Mouse (Mus musculus): ENCODE data around the gene Capzb. TPM values are rescaled to one million over a fixed set of nuclear protein-coding genes. Genes with fewer than 3 reads are reported as not detected.

Capzb gene
- total RNA-seq, 2 experiments from 2014 or later, result 37.6 to 128 TPM

- ATAC-seq (replicated peaks; ENCODE audit: low FRiP score, poor library complexity, severe bottlenecking), result peak; percentile 55
Observed at GRCm38 (mm10) chr4:139289017-139289416, 96.3 kb downstream of the Capzb start.

GRCm38 (mm10) chr4:139291099-139291498 lies 98.4 kb downstream of the Capzb start:
- ATAC-seq (replicated peaks; ENCODE audit: low FRiP score, poor library complexity, severe bottlenecking), result no peak

DNA sequence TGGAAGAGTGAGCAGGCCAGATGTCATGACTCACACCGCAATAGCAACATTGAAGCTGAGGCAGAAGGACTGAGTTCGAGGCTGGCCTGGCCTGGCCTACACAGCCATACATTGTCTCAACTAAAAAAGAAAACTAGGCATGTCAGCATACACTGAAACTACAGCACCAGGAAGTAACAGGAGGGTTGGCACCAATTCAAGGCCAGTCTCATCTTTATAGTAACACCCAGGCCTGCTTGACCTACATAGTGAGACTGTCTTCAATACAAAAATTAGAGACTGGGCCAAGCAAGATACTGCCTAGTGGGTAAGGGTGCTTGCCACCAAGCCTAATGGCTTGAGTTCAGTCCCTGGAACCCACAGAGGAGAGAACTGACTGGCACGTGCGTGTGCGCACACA lies 99.3 kb downstream of the Capzb start:
- ATAC-seq (replicated peaks; ENCODE audit: low FRiP score, poor library complexity, severe bottlenecking), result no peak

GRCm38 (mm10) chr4:139297566-139297965 lies 104.9 kb downstream of the Capzb start:
- ATAC-seq (replicated peaks; ENCODE audit: low FRiP score, poor library complexity, severe bottlenecking), result no peak

GRCm38 (mm10) chr4:139298671-139299366 lies 106.1 kb downstream of the Capzb start:
- ATAC-seq (replicated peaks; ENCODE audit: low FRiP score, poor library complexity, severe bottlenecking), result no peak

GRCm38 (mm10) chr4:139301780-139302179 lies 109.1 kb downstream of the Capzb start:
- no peak for ATAC-seq (replicated peaks; ENCODE audit: low FRiP score, poor library complexity, severe bottlenecking)

DNA sequence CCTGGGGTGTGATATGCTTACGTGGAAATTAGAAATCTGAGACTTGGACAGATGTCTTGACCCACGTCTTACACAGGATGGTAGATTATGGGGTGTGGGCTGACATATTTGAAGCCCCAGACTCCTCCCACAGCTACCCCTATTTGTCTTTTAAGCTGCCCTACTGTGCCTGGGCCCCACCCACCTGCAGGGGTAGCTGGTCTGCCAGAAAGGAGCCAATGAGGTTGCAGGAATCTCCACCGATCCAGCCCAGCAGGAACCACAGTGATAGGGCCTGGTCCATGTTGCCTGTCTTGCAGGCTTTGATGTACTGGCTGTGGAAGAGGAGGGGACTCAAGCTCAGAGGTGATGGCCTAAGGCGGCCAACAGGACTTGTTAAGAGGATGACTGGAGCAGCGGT lies 109.5 kb downstream of the Capzb start:
- no peak for ATAC-seq (replicated peaks; ENCODE audit: low FRiP score, poor library complexity, severe bottlenecking)

GRCm38 (mm10) chr4:139305521-139305920 lies 112.8 kb downstream of the Capzb start:
- no peak for ATAC-seq (replicated peaks; ENCODE audit: low FRiP score, poor library complexity, severe bottlenecking)

DNA sequence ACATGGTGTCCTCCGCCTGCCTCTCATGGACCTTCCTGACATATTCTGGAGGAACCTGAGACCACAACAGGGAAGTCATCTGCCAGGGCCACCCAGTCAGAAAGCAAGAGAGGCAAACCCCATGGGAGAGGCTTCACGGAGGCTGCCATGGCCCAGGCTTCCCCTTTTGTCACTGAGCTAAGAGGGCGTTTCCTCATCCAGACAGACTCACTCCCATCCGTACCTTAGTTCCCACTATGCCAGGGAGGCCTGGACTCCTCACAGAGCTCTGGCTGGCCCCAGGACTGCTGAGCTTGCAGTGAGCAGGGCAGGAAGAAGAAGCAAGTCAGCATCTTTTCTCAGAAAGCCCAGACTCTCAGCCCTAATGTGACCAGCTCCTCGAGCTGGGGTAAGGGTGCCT lies 115.2 kb downstream of the Capzb start:
- ATAC-seq (replicated peaks; ENCODE audit: low FRiP score, poor library complexity, severe bottlenecking), result no peak

GRCm38 (mm10) chr4:139309651-139310050 lies 117.0 kb downstream of the Capzb start:
- no peak for ATAC-seq (replicated peaks; ENCODE audit: low FRiP score, poor library complexity, severe bottlenecking)

DNA sequence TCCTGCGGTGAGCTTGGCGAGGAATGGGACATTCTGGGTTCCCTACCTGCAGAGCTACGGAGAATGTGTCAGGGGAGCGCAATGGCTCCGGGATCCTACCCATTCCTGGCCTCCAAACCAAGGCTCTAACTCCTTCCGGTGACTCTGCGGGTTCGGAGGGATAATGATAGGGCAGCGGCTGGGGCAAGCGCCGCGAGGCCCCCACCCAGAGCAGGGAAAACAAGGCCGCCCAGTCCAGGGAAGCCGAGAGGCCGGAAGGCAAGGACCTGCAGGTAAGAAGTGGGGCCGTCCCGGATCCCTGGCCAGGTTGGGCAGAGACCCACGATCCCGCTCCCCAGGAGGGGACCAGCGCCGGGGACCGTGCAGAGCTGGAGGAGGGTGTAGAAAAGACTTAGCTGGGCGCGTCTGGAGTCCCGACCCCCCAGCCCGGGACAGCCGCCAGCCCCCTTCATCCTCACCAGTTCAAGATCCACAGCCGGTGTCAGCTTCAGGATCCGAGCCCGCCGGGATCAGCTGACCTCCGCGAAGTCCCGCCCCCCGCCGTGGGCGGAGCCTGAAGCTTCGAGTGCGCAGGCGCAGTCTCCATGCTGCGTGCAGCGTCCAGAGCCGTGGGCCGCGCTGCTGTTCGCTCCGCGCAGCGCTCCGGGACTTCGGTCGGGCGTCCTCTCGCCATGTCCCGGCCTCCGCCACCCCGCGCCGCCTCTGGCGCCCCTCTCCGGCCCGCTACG lies 117.6 kb downstream of the Capzb start, which contains the start of the genes Pqlc2 and Akr7a5:
Gene Pqlc2, minus strand, starts transcription at position 538 of the 728 bp plus-strand sequence.
Gene Akr7a5, plus strand, starts transcription at position 574 of the 728 bp plus-strand sequence.
- ATAC-seq (replicated peaks; ENCODE audit: low FRiP score, poor library complexity, severe bottlenecking), result peak; percentile 88

DNA sequence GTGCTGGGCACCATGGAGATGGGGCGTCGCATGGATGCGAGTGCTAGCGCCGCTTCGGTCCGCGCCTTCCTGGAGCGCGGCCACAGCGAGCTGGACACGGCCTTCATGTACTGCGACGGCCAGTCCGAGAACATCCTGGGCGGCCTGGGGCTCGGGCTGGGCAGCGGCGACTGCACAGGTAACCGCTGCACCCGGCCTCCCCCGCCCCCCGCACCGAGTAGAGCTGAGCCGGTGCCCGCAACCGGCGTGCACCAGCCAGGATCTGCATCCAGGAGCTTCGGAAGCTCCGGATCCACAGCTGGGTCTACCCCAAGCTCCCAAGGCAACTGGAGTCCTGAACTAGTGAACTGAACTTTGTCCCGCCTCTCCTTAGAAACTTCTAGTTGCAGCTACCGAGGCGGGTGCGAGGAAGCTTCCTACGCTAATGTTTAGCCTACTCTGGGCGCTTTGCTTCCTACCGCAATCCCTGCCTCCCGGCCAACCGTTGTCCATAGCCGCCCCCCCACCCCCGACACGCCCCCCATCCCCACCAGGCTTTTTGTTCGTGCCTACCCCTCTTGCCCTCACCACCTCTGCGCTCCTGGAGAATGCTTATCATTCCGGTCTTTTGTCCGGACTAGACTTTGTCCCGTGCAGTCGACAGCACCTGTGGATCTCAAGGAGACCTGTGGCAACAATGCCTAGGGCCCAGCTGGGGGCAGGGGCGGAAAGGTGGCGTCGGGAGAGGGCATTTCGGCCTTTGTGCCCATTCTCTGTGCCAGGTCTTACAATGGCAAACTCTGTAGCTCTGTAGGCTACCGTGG lies 118.4 kb downstream of the Capzb start:
- no peak for ATAC-seq (replicated peaks; ENCODE audit: low FRiP score, poor library complexity, severe bottlenecking)

GRCm38 (mm10) chr4:139311707-139312106 lies 119.0 kb downstream of the Capzb start:
- ATAC-seq (replicated peaks; ENCODE audit: low FRiP score, poor library complexity, severe bottlenecking), result no peak

DNA sequence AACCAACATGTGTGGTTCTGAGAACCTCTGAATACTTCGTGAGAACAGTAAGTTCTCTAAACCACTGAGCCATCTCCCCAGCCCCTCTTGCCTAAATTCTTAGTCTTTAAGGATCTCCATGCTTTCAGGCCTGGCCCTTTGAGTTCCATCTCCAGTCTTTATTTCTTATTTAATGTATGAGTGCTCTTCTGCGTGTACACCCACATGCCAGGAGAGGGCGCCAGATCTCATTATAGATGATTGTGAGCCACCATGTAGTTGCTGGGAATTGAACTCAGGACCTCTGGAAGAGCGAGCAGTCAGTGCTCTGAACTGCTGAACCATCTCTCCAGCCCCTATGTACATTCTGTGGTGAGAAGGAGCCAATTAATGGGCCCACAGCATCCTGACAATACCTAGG lies 119.9 kb downstream of the Capzb start:
- ATAC-seq (replicated peaks; ENCODE audit: low FRiP score, poor library complexity, severe bottlenecking), result no peak

- no peak for ATAC-seq (replicated peaks; ENCODE audit: low FRiP score, poor library complexity, severe bottlenecking)
Observed at GRCm38 (mm10) chr4:139318449-139318848, 125.8 kb downstream of the Capzb start.

GRCm38 (mm10) chr4:139319740-139320139 lies 127.0 kb downstream of the Capzb start:
- ATAC-seq (replicated peaks; ENCODE audit: low FRiP score, poor library complexity, severe bottlenecking), result no peak

DNA sequence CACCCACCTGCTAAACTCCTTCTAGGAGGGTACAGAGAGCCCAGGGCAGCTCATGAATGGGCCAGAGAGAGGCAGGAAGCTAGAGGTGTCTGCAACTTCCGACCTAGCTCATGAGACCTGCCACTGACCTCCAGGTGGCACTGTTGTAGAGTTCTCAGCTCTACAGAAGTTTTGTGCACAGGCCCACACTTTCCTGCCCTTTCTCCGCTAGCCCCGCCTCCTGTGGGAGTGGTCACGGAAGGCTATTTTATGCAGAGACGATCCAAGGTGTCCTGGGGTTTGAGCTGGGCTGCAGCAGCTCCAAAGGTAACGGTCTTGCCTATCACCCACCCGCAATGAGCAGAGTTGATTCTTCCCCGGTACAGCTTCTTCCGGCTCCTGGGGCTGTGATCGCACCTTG lies 137.9 kb downstream of the Capzb start:
- peak; percentile 94 for ATAC-seq (replicated peaks; ENCODE audit: low FRiP score, poor library complexity, severe bottlenecking)

- ATAC-seq (replicated peaks; ENCODE audit: low FRiP score, poor library complexity, severe bottlenecking), result no peak
Observed at GRCm38 (mm10) chr4:139334631-139335295, 142.1 kb downstream of the Capzb start.

- ATAC-seq (replicated peaks; ENCODE audit: low FRiP score, poor library complexity, severe bottlenecking), result peak; percentile 68
Observed at GRCm38 (mm10) chr4:139335507-139335906, 142.8 kb downstream of the Capzb start.
